8 mouse cellular contexts compared by ENCODE assay signal in the genomic region with DNA sequence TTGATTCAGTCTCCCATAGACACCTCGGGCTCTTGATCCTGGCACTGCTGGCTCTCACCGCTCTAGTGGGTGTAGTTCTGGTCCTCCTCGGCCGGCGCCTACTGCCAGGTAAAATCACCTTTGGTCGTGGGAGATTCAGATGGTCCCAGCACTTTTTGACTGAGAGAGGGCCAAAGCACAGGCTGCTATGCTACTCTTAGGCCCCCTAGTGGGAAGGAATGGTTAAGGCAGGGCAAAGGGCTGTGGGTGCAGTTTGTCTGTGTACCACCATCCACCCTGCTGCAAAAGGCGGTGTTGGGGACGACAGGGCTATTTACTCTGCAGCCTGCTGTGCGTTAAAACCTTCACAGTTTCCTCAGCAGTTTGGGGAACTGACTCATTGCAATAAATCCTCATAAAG. TPM values are rescaled to one million over a fixed set of nuclear protein-coding genes. Genes with fewer than 3 reads are reported as not detected.
A peak's percentile ranks its signal among the peaks of the same experiment; 100 is the strongest.
DNase-seq lines count a peak whose midpoint lies in the region; ATAC-seq and TF ChIP-seq lines count a peak whose summit lies in the region.

No protein-coding gene starts in this region.

- H3K4me3 ChIP-seq in embryonic facial prominence, embryonic 12.5 days: peak overlapping the region; percentile 36
- H3K4me3 ChIP-seq in heart, embryonic 12.5 days: peak overlapping the region; percentile 45
- H3K4me3 ChIP-seq in kidney, embryonic 15.5 days (replicated peaks): peak overlapping the region; percentile 37
- peak overlapping the region; percentile 40 for H3K4me3 ChIP-seq in liver, postnatal 0 days (ENCODE audit: low read depth, low read length)
- H3K4me3 ChIP-seq in neural tube, embryonic 12.5 days: peak overlapping the region; percentile 33
- H3K4me3 ChIP-seq in testis, adult 2 months (ENCODE audit: control insufficient read depth, low read depth, low read length): peak overlapping the region; percentile 58

- H3K4me2 ChIP-seq in embryonic facial prominence, embryonic 12.5 days (replicated peaks): peak overlapping the region; percentile 71
- H3K4me2 ChIP-seq in heart, embryonic 12.5 days: peak overlapping the region; percentile 81
- peak overlapping the region; percentile 70 for H3K4me2 ChIP-seq in kidney, embryonic 15.5 days
- peak overlapping the region; percentile 84 for H3K4me2 ChIP-seq in liver, postnatal 0 days (ENCODE audit: low read depth, low read length)
- peak overlapping the region; percentile 66 for H3K4me2 ChIP-seq in neural tube, embryonic 12.5 days (replicated peaks)

- H3K4me1 ChIP-seq in embryonic facial prominence, embryonic 12.5 days: peaks cover 14% of the 10 kb centered on the region
- peaks cover 31% of the 10 kb centered on the region for H3K4me1 ChIP-seq in heart, embryonic 12.5 days (replicated peaks)
- H3K4me1 ChIP-seq in kidney, embryonic 15.5 days: peaks cover 38% of the 10 kb centered on the region
- peaks cover 15% of the 10 kb centered on the region for H3K4me1 ChIP-seq in liver, postnatal 0 days (ENCODE audit: insufficient read depth)
- peaks cover 11% of the 10 kb centered on the region for H3K4me1 ChIP-seq in neural tube, embryonic 12.5 days
- H3K4me1 ChIP-seq in testis, adult 2 months (ENCODE audit: control insufficient read depth, insufficient read depth, low read length): peaks cover 7% of the 10 kb centered on the region

- no peak for ATAC-seq in embryonic facial prominence, embryonic 12.5 days (ENCODE audit: insufficient number of reproducible peaks, insufficient read depth, low FRiP score, low TSS enrichment)
- ATAC-seq in heart, embryonic 12.5 days (ENCODE audit: insufficient number of reproducible peaks, low FRiP score): no peak
- ATAC-seq in kidney, embryonic 15.5 days (replicated peaks; ENCODE audit: low FRiP score): peak; percentile 26; the same call in 1 of the 2 replicates
- peak; percentile 79 for ATAC-seq in liver, postnatal 0 days
- ATAC-seq in neural tube, embryonic 12.5 days (ENCODE audit: low FRiP score, low read depth): peak; percentile 74

- no peaks in the 10 kb centered on the region for H3K9me3 ChIP-seq in embryonic facial prominence, embryonic 12.5 days
- H3K9me3 ChIP-seq in heart, embryonic 12.5 days (replicated peaks): no peaks in the 10 kb centered on the region
- no peaks in the 10 kb centered on the region for H3K9me3 ChIP-seq in kidney, embryonic 15.5 days (replicated peaks)
- no peaks in the 10 kb centered on the region for H3K9me3 ChIP-seq in liver, postnatal 0 days (ENCODE audit: low read length)
- no peaks in the 10 kb centered on the region for H3K9me3 ChIP-seq in neural tube, embryonic 12.5 days

- no peak for TF ChIP-seq EP300 in liver, postnatal 0 days (IDR thresholded peaks at IDR 0.05; ENCODE audit: low read depth)

- peaks cover 32% of the 10 kb centered on the region for H3K27me3 ChIP-seq in embryonic facial prominence, embryonic 12.5 days
- H3K27me3 ChIP-seq in heart, embryonic 12.5 days (replicated peaks): peaks cover 64% of the 10 kb centered on the region
- H3K27me3 ChIP-seq in kidney, embryonic 15.5 days: peaks cover 14% of the 10 kb centered on the region
- H3K27me3 ChIP-seq in liver, postnatal 0 days (ENCODE audit: insufficient read depth, low read length): 0 out of 2 replicates have a peak, but pooled peaks cover 6% of the 10 kb centered on the region
- H3K27me3 ChIP-seq in neural tube, embryonic 12.5 days (replicated peaks): peaks cover 24% of the 10 kb centered on the region
- H3K27me3 ChIP-seq in testis, adult 2 months (ENCODE audit: control insufficient read depth, insufficient read depth, low read length): no peaks in the 10 kb centered on the region

- TF ChIP-seq CTCF in liver, postnatal 0 days (IDR thresholded peaks at IDR 0.05; ENCODE audit: low read depth): peak; percentile 79
- peak; percentile 77; the same call in 1 of the 2 replicates for TF ChIP-seq CTCF in testis, adult 2 months (IDR thresholded peaks at IDR 0.05; ENCODE audit: control insufficient read depth, insufficient read depth, insufficient replicate concordance, low read depth, low read length)

- 6% methylated on average over 9 of the region's 9 CpGs for WGBS in embryonic facial prominence, embryonic 12.5 days
- 10% methylated on average over 9 of the region's 9 CpGs for WGBS in heart, embryonic 12.5 days
- WGBS in kidney, embryonic 15.5 days: 7% methylated on average over 9 of the region's 9 CpGs
- 12% methylated on average over 9 of the region's 9 CpGs for WGBS in liver, postnatal 0 days (ENCODE audit: insufficient replicate concordance)
- 7% methylated on average over 9 of the region's 9 CpGs for whole genome bisulfite sequencing in neural tube, embryonic 12.5 days

- H3K9ac ChIP-seq in embryonic facial prominence, embryonic 12.5 days: peak overlapping the region; percentile 27; the same call in 1 of the 2 replicates
- H3K9ac ChIP-seq in heart, embryonic 12.5 days: peak overlapping the region; percentile 59
- peak overlapping the region; percentile 7; the same call in 1 of the 2 replicates for H3K9ac ChIP-seq in kidney, embryonic 15.5 days
- H3K9ac ChIP-seq in liver, postnatal 0 days (replicated peaks): peak overlapping the region; percentile 38; the same call in 1 of the 2 replicates
- H3K9ac ChIP-seq in neural tube, embryonic 12.5 days: no peak overlapping the region

- no peaks in the 10 kb centered on the region for H3K36me3 ChIP-seq in embryonic facial prominence, embryonic 12.5 days
- H3K36me3 ChIP-seq in heart, embryonic 12.5 days: no peaks in the 10 kb centered on the region
- H3K36me3 ChIP-seq in kidney, embryonic 15.5 days: no peaks in the 10 kb centered on the region
- H3K36me3 ChIP-seq in liver, postnatal 0 days (replicated peaks; ENCODE audit: insufficient read depth, low read length): no peaks in the 10 kb centered on the region
- no peaks in the 10 kb centered on the region for H3K36me3 ChIP-seq in neural tube, embryonic 12.5 days
- no peaks in the 10 kb centered on the region for H3K36me3 ChIP-seq in testis, adult 2 months (ENCODE audit: control insufficient read depth, insufficient read depth, low read length)

- TF ChIP-seq POLR2A in testis, adult 2 months (IDR thresholded peaks at IDR 0.05; ENCODE audit: control insufficient read depth, low read depth, low read length): no peak

- no peak overlapping the region for H3K27ac ChIP-seq in embryonic facial prominence, embryonic 12.5 days
- H3K27ac ChIP-seq in heart, embryonic 12.5 days (ENCODE audit: poor library complexity, severe bottlenecking): no peak overlapping the region
- H3K27ac ChIP-seq in kidney, embryonic 15.5 days: peak overlapping the region; percentile 59
- H3K27ac ChIP-seq in liver, postnatal 0 days (ENCODE audit: low read depth): no peak overlapping the region
- H3K27ac ChIP-seq in neural tube, embryonic 12.5 days: no peak overlapping the region
- H3K27ac ChIP-seq in testis, adult 2 months (ENCODE audit: control insufficient read depth, insufficient read depth, low read depth, low read length): no peak overlapping the region

- DNase-seq in CD8-positive naive resting alpha-beta T cell, adult 2 months (ENCODE audit: low read depth in 2 of 2, low spot score in 2 of 2): peak; percentile 72 to 80
- peak; percentile 84 for DNase-seq in adrenal gland, postnatal 14 days
- DNase-seq in liver, postnatal 0 days: peak; percentile 73

RNA-seq across cellular contexts. Expression of a gene that starts 2.2 kb away (rescaled TPM):
- total RNA-seq in adrenal gland, postnatal 14 days (2021): 18.2 and 19.3 TPM in 2 replicates
- polyA plus RNA-seq in embryonic facial prominence, embryonic 12.5 days (2016; fragmentation: Nextera tagmentation; extraction: Ambion mirVana): 3.9 and 5.4 TPM in 2 replicates
- polyA plus RNA-seq in heart, embryonic 12.5 days (2016; fragmentation: Nextera tagmentation; extraction: Ambion mirVana): 4.5 and 4.7 TPM in 2 replicates
- polyA plus RNA-seq in kidney, embryonic 15.5 days (2015; fragmentation: Nextera tagmentation; extraction: Ambion mirVana): 18.5 and 19.6 TPM in 2 replicates
- 12.9 and 13.1 TPM in 2 replicates for polyA plus RNA-seq in liver, postnatal 0 days (2015; fragmentation: Nextera tagmentation; extraction: Ambion mirVana)
- polyA plus RNA-seq in neural tube, embryonic 12.5 days (2016; fragmentation: Nextera tagmentation; extraction: Ambion mirVana): 2.4 and 3.0 TPM in 2 replicates
- 3.7 and 4.9 TPM in 2 replicates for polyA plus RNA-seq in testis, adult 2 months (2012; rRNA removed)

RNA-seq across cellular contexts. Expression of a gene that starts 10.7 kb away (rescaled TPM):
- total RNA-seq in adrenal gland, postnatal 14 days (2021): 1.5 and 2.8 TPM in 2 replicates
- 3.4 and 3.9 TPM in 2 replicates for polyA plus RNA-seq in embryonic facial prominence, embryonic 12.5 days (2016; fragmentation: Nextera tagmentation; extraction: Ambion mirVana)
- 0.94 and 1.3 TPM in 2 replicates for polyA plus RNA-seq in heart, embryonic 12.5 days (2016; fragmentation: Nextera tagmentation; extraction: Ambion mirVana)
- 6.1 and 7.8 TPM in 2 replicates for polyA plus RNA-seq in kidney, embryonic 15.5 days (2015; fragmentation: Nextera tagmentation; extraction: Ambion mirVana)
- polyA plus RNA-seq in liver, postnatal 0 days (2015; fragmentation: Nextera tagmentation; extraction: Ambion mirVana): 0.26 and 0.49 TPM in 2 replicates
- 0.73 and 1.6 TPM in 2 replicates for polyA plus RNA-seq in neural tube, embryonic 12.5 days (2016; fragmentation: Nextera tagmentation; extraction: Ambion mirVana)
- polyA plus RNA-seq in testis, adult 2 months (2012; rRNA removed): 6.1 and 7.8 TPM in 2 replicates

RNA-seq across cellular contexts. Expression of a gene that starts 14.1 kb away (rescaled TPM):
- 37.4 and 42.7 TPM in 2 replicates for total RNA-seq in adrenal gland, postnatal 14 days (2021)
- 20.1 and 23.1 TPM in 2 replicates for polyA plus RNA-seq in embryonic facial prominence, embryonic 12.5 days (2016; fragmentation: Nextera tagmentation; extraction: Ambion mirVana)
- polyA plus RNA-seq in heart, embryonic 12.5 days (2016; fragmentation: Nextera tagmentation; extraction: Ambion mirVana): 42.7 and 46.9 TPM in 2 replicates
- 35.7 and 37.2 TPM in 2 replicates for polyA plus RNA-seq in kidney, embryonic 15.5 days (2015; fragmentation: Nextera tagmentation; extraction: Ambion mirVana)
- 13.8 and 14.0 TPM in 2 replicates for polyA plus RNA-seq in liver, postnatal 0 days (2015; fragmentation: Nextera tagmentation; extraction: Ambion mirVana)
- polyA plus RNA-seq in neural tube, embryonic 12.5 days (2016; fragmentation: Nextera tagmentation; extraction: Ambion mirVana): 58.0 and 62.5 TPM in 2 replicates
- polyA plus RNA-seq in testis, adult 2 months (2012; rRNA removed): 4.6 and 5.0 TPM in 2 replicates

RNA-seq across cellular contexts. Expression of a gene that starts 26.7 kb away (rescaled TPM):
- 54.1 and 54.8 TPM in 2 replicates for total RNA-seq in adrenal gland, postnatal 14 days (2021)
- polyA plus RNA-seq in embryonic facial prominence, embryonic 12.5 days (2016; fragmentation: Nextera tagmentation; extraction: Ambion mirVana): 75.0 and 81.6 TPM in 2 replicates
- polyA plus RNA-seq in heart, embryonic 12.5 days (2016; fragmentation: Nextera tagmentation; extraction: Ambion mirVana): 58.5 and 61.1 TPM in 2 replicates
- polyA plus RNA-seq in kidney, embryonic 15.5 days (2015; fragmentation: Nextera tagmentation; extraction: Ambion mirVana): 104 and 111 TPM in 2 replicates
- 49.2 and 49.9 TPM in 2 replicates for polyA plus RNA-seq in liver, postnatal 0 days (2015; fragmentation: Nextera tagmentation; extraction: Ambion mirVana)
- polyA plus RNA-seq in neural tube, embryonic 12.5 days (2016; fragmentation: Nextera tagmentation; extraction: Ambion mirVana): 78.0 and 81.3 TPM in 2 replicates
- 51.8 and 62.2 TPM in 2 replicates for polyA plus RNA-seq in testis, adult 2 months (2012; rRNA removed)

RNA-seq across cellular contexts. Expression of a gene that starts 32.7 kb away (rescaled TPM):
- 0.15 and 0.23 TPM in 2 replicates for total RNA-seq in adrenal gland, postnatal 14 days (2021)
- polyA plus RNA-seq in embryonic facial prominence, embryonic 12.5 days (2016; fragmentation: Nextera tagmentation; extraction: Ambion mirVana): 2.9 and 3.5 TPM in 2 replicates
- polyA plus RNA-seq in heart, embryonic 12.5 days (2016; fragmentation: Nextera tagmentation; extraction: Ambion mirVana): 0.28 and 0.40 TPM in 2 replicates
- polyA plus RNA-seq in kidney, embryonic 15.5 days (2015; fragmentation: Nextera tagmentation; extraction: Ambion mirVana): 0.87 and 1.1 TPM in 2 replicates
- polyA plus RNA-seq in liver, postnatal 0 days (2015; fragmentation: Nextera tagmentation; extraction: Ambion mirVana): 0.13 and 0.14 TPM in 2 replicates
- polyA plus RNA-seq in neural tube, embryonic 12.5 days (2016; fragmentation: Nextera tagmentation; extraction: Ambion mirVana): 2.6 TPM in 2 replicates
- polyA plus RNA-seq in testis, adult 2 months (2012; rRNA removed): 0.05 and 0.19 TPM in 2 replicates

Comparison
In these comparisons a context has a peak if more than half of its experiments do, and no peak if none do; other contexts are left out.
1. ATAC-seq: peak in kidney, embryonic 15.5 days (single experiment), liver, postnatal 0 days (single experiment) and neural tube, embryonic 12.5 days (single experiment); none in embryonic facial prominence, embryonic 12.5 days (single experiment) and heart, embryonic 12.5 days (single experiment).
2. Peak in every context shown above with its lines, with median percentiles within 50 percentile points of each other: DNase-seq, H3K4me2 ChIP-seq and H3K4me3 ChIP-seq.